In genomic region chr9:103364601-103365289, GRCm38 (mm10) we compare ENCODE assay signal across 8 mouse cellular contexts. TPM values are rescaled to one million over a fixed set of nuclear protein-coding genes. Genes with fewer than 3 reads are reported as not detected.
A peak's percentile ranks its signal among the peaks of the same experiment; 100 is the strongest.
DNase-seq lines count a peak whose midpoint lies in the region; ATAC-seq and TF ChIP-seq lines count a peak whose summit lies in the region.

No protein-coding gene starts in this region.

- H3K79me2 ChIP-seq in C2C12 (ENCODE audit: control insufficient read depth, insufficient read depth): peaks cover 56% of the 10 kb centered on the region

- peaks cover 42% of the 10 kb centered on the region for H3K36me3 ChIP-seq in C2C12 (ENCODE audit: control insufficient read depth, insufficient read depth)
- H3K36me3 ChIP-seq in forebrain, embryonic 12.5 days (replicated peaks): peaks cover 20% of the 10 kb centered on the region
- no peaks in the 10 kb centered on the region; the same call in 1 of the 2 replicates for H3K36me3 ChIP-seq in neural tube, embryonic 14.5 days (ENCODE audit: control insufficient read depth, insufficient read depth, low read length)

- peak overlapping the region; percentile 99 for H3ac ChIP-seq in C2C12 (ENCODE audit: control insufficient read depth, insufficient read length, low read depth)

- TF ChIP-seq POLR2A in lung, adult 2 months (IDR thresholded peaks at IDR 0.05; ENCODE audit: borderline replicate concordance, extremely low read depth, low read depth, low read length): no peak

- peak overlapping the region; percentile 96 for H3K9ac ChIP-seq in forebrain, embryonic 12.5 days
- peak overlapping the region; percentile 85 for H3K9ac ChIP-seq in neural tube, embryonic 14.5 days (replicated peaks; ENCODE audit: low read depth, low read length)

- H3K4me2 ChIP-seq in forebrain, embryonic 12.5 days: peak overlapping the region; percentile 82
- H3K4me2 ChIP-seq in neural tube, embryonic 14.5 days (ENCODE audit: low read depth, low read length): peak overlapping the region; percentile 71

- no peaks in the 10 kb centered on the region for H3K9me3 ChIP-seq in forebrain, embryonic 12.5 days
- H3K9me3 ChIP-seq in neural tube, embryonic 14.5 days (ENCODE audit: control insufficient read depth, low read length): no peaks in the 10 kb centered on the region

- no peak for TF ChIP-seq CTCF in C2C12 (IDR thresholded peaks at IDR 0.05; ENCODE audit: control insufficient read depth, insufficient read depth, insufficient read length)
- TF ChIP-seq CTCF in lung, adult 2 months (IDR thresholded peaks at IDR 0.05; ENCODE audit: insufficient read depth, low read length): no peak

- DNase-seq in adrenal gland, postnatal 25 days: peak; percentile 74
- peak; percentile 72 to 77 for DNase-seq in heart, postnatal 10 days
- peak; percentile 73 to 84 for DNase-seq in kidney, postnatal 4 days
- peak; percentile 77 for DNase-seq in lung, adult 2 months
- DNase-seq in thymus, adult 18-20 months: peak; percentile 46 to 51

- WGBS in forebrain, embryonic 12.5 days: 2% methylated on average over 92 of the region's 94 CpGs
- WGBS in lung, adult 2 months: 1% methylated on average over 92 of the region's 94 CpGs
- WGBS in neural tube, embryonic 14.5 days: 2% methylated on average over 73 of the region's 94 CpGs

- peak overlapping the region; percentile 81 for H3K4me3 ChIP-seq in C2C12 (ENCODE audit: insufficient read depth, poor library complexity, severe bottlenecking)
- peak overlapping the region; percentile 90 for H3K4me3 ChIP-seq in forebrain, embryonic 12.5 days (replicated peaks)
- H3K4me3 ChIP-seq in lung, adult 2 months (replicated peaks; ENCODE audit: extremely low read depth, low read depth, low read length): peak overlapping the region; percentile 79
- peak overlapping the region; percentile 92 for H3K4me3 ChIP-seq in neural tube, embryonic 14.5 days (ENCODE audit: low read depth, low read length)

- peaks cover 51% of the 10 kb centered on the region for H3K79me3 ChIP-seq in C2C12 (ENCODE audit: low read depth)

- peak overlapping the region; percentile 98 for H3K27ac ChIP-seq in forebrain, embryonic 12.5 days
- peak overlapping the region; percentile 96 for H3K27ac ChIP-seq in neural tube, embryonic 14.5 days (ENCODE audit: low read depth, low read length)

- no peaks in the 10 kb centered on the region for H3K27me3 ChIP-seq in C2C12 (ENCODE audit: control insufficient read depth, insufficient read depth, insufficient read length)
- H3K27me3 ChIP-seq in forebrain, embryonic 12.5 days: no peaks in the 10 kb centered on the region
- no peaks in the 10 kb centered on the region for H3K27me3 ChIP-seq in neural tube, embryonic 14.5 days (ENCODE audit: control insufficient read depth, insufficient read depth, low read length)

- peaks cover 30% of the 10 kb centered on the region for H3K4me1 ChIP-seq in forebrain, embryonic 12.5 days
- 0 out of 2 replicates have a peak, but pooled peaks cover 3% of the 10 kb centered on the region for H3K4me1 ChIP-seq in lung, adult 2 months (ENCODE audit: control insufficient read depth, insufficient read depth, low read length)
- H3K4me1 ChIP-seq in neural tube, embryonic 14.5 days (ENCODE audit: control insufficient read depth, insufficient read depth, low read length): peaks cover 18% of the 10 kb centered on the region

- intact Hi-C loops in heart, postnatal 10 days (cut with DNase I): no loop called here

- ATAC-seq in forebrain, embryonic 12.5 days (ENCODE audit: low FRiP score): peak; percentile 30
- peak; percentile 52 for ATAC-seq in neural tube, embryonic 14.5 days (ENCODE audit: low read depth)

TF ChIP-seq in C2C12, 6 proteins besides CTCF, POLR2A, EP300 and RAD21:
- TF ChIP-seq USF1 (IDR thresholded peaks at IDR 0.05; ENCODE audit: low read depth) (peak; percentile 59), MYOD1 (IDR thresholded peaks at IDR 0.05; ENCODE audit: control insufficient read depth, insufficient read length, low read depth) (no peak), CEBPB (IDR thresholded peaks at IDR 0.05; ENCODE audit: low read depth) (no peak), MAX (IDR thresholded peaks at IDR 0.05) (peak; percentile 78), MYOG (IDR thresholded peaks at IDR 0.05; ENCODE audit: control insufficient read depth, extremely low read depth, insufficient read length) (no peak)
TF ChIP-seq in C2C12: peak in this region for 2.

RNA-seq across cellular contexts. Expression of gene Cdv3, which starts 0.9 kb away (rescaled TPM):
- 89.2 TPM for polyA plus RNA-seq in C2C12 (2012; fragmentation: generic; extraction: Trizol)
- total RNA-seq in adrenal gland, postnatal 25 days (2021): 193 and 227 TPM in 2 replicates
- polyA plus RNA-seq in forebrain, embryonic 12.5 days (2016; fragmentation: Nextera tagmentation; extraction: Ambion mirVana): 122 and 132 TPM in 2 replicates
- 100 to 1,000 TPM; 111 to 137 TPM for total RNA-seq in heart, postnatal 10 days (2021)
- polyA plus RNA-seq in lung, adult 2 months (2012; rRNA removed): 31.5 and 43.5 TPM in 2 replicates
- 53.1 and 71.5 TPM in 2 replicates for polyA plus RNA-seq in neural tube, embryonic 14.5 days (2014; fragmentation: Nextera tagmentation; extraction: Ambion mirVana)

RNA-seq across cellular contexts. Expression of gene Topbp1, which starts 59.7 kb away (rescaled TPM):
- 32.2 TPM for polyA plus RNA-seq in C2C12 (2012; fragmentation: generic; extraction: Trizol)
- 34.1 and 40.1 TPM in 2 replicates for total RNA-seq in adrenal gland, postnatal 25 days (2021)
- polyA plus RNA-seq in forebrain, embryonic 12.5 days (2016; fragmentation: Nextera tagmentation; extraction: Ambion mirVana): 94.9 and 96.7 TPM in 2 replicates
- total RNA-seq in heart, postnatal 10 days (2021): 10 to 100 TPM; 26.8 to 26.9 TPM
- 7.0 and 8.0 TPM in 2 replicates for polyA plus RNA-seq in lung, adult 2 months (2012; rRNA removed)
- 13.7 and 22.0 TPM in 2 replicates for polyA plus RNA-seq in neural tube, embryonic 14.5 days (2014; fragmentation: Nextera tagmentation; extraction: Ambion mirVana)

RNA-seq across cellular contexts. Expression of gene 1300017J02Rik, which starts 59.9 kb away (rescaled TPM):
- polyA plus RNA-seq in C2C12 (2012; fragmentation: generic; extraction: Trizol): 0.30 TPM
- 0.82 and 4.6 TPM in 2 replicates for total RNA-seq in adrenal gland, postnatal 25 days (2021)
- 1.9 and 3.3 TPM in 2 replicates for polyA plus RNA-seq in forebrain, embryonic 12.5 days (2016; fragmentation: Nextera tagmentation; extraction: Ambion mirVana)
- total RNA-seq in heart, postnatal 10 days (2021): under 1 TPM; 0.27 to 0.50 TPM
- polyA plus RNA-seq in lung, adult 2 months (2012; rRNA removed): 0.07 and 0.26 TPM in 2 replicates
- 0.40 and 0.68 TPM in 2 replicates for polyA plus RNA-seq in neural tube, embryonic 14.5 days (2014; fragmentation: Nextera tagmentation; extraction: Ambion mirVana)

Comparison
In these comparisons a context has a peak if more than half of its experiments do, and no peak if none do; other contexts are left out.
1. Peak in every context shown above with its lines: DNase-seq, ATAC-seq, H3K4me3 ChIP-seq and H3K27ac ChIP-seq.